Mouse (Mus musculus): Measurements from ENCODE around the gene Slc4a10.

DNA sequence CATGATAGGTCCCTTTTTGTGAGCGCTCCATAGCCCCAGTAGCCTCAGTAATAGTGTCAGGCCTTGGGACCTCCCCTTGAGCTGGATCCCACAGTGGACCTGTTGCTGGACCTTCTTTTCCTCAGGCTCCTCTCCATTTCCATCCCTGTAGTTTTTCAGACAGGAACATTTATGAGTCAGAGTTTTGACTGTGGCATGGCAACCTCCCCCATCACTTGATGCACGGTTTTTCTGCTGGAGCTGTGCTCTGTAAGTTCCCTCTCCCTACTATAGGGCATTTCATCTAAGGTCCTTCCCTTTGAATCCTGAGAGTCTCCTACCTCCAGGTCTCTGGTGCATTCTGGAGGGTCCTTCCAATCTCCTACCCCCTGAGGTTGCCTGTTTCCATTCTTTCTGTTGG, 83.7 kb downstream of the Slc4a10 start:
- no peak for TF ChIP-seq TAL1 (IDR thresholded peaks at IDR 0.05; ENCODE audit: low read length)
- TF ChIP-seq GATA1 (IDR thresholded peaks at IDR 0.05; ENCODE audit: low read length): no peak
